Mouse (Mus musculus): ENCODE measurements around the gene Anp32e. TPM values are rescaled to one million over a fixed set of nuclear protein-coding genes. Genes with fewer than 3 reads are reported as not detected.
"Not testable (repeated sequence)": the region's sequence is repeated elsewhere in the genome, so short reads cannot be mapped to it uniquely, and the experiment has no call there.

Gene Anp32e
- polyA plus RNA-seq, 1 experiment from 2014 or later, result 229 TPM

DNA sequence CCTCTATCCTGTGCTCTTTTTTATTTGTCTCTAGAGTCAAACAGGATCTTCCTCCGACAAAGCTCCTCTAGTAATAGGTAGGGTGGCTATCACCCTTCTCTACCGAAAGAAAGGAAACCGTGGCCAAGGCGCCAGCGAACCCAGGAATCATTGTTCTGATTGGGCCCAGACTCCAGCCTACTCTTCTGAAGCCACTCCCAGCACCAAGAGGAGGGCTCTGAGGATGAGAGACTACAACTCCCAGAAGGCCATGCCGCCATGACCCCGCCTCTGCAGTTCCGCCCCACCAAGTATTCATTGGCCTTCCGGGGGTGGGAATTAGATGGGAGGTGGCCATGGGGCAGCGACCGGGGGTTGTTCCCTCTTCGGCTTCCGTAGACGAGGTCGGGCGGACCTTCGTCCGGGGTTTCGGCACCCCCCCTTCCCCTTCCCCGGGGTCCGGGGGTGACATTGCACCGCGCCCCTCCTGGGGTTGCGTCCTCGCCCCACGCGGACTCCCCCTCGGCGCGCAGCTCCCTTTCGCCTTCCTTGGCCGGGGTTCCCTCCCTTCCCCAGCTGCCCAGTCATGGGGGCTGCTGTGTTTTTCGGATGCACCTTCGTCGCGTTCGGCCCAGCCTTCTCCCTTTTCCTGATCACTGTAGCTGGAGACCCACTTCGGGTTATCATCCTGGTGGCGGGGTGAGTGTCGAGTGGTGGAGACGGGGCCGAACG lies 35.3 kb upstream of the Anp32e start, which contains the start of gene Aph1a:
Gene Aph1a (plus strand): TSS at position 364 of the 711 bp plus-strand sequence.
- not testable (repeated sequence) for H3K27me3 ChIP-seq (replicated peaks); H3K9me3 ChIP-seq (replicated peaks)
- H3K4me3 ChIP-seq, result peak within 1 kb of the TSS; percentile 77
- H3K4me2 ChIP-seq, result peak within 1 kb of the TSS; percentile 83
- peaks cover 19% of the 10 kb centered on the region; the same call in 1 of the 2 replicates for H3K36me3 ChIP-seq
- H3K9ac ChIP-seq, result peak within 1 kb of the TSS; percentile 83
- H3K4me1 ChIP-seq (replicated peaks), result peaks cover 36% of the 10 kb centered on the region
- under 1% methylated on average over 31 of the region's 43 CpGs for WGBS
- ATAC-seq (ENCODE audit: insufficient number of reproducible peaks, low FRiP score), result peak; percentile 95
- H3K27ac ChIP-seq (ENCODE audit: poor library complexity, severe bottlenecking), result peak within 1 kb of the TSS; percentile 90

DNA sequence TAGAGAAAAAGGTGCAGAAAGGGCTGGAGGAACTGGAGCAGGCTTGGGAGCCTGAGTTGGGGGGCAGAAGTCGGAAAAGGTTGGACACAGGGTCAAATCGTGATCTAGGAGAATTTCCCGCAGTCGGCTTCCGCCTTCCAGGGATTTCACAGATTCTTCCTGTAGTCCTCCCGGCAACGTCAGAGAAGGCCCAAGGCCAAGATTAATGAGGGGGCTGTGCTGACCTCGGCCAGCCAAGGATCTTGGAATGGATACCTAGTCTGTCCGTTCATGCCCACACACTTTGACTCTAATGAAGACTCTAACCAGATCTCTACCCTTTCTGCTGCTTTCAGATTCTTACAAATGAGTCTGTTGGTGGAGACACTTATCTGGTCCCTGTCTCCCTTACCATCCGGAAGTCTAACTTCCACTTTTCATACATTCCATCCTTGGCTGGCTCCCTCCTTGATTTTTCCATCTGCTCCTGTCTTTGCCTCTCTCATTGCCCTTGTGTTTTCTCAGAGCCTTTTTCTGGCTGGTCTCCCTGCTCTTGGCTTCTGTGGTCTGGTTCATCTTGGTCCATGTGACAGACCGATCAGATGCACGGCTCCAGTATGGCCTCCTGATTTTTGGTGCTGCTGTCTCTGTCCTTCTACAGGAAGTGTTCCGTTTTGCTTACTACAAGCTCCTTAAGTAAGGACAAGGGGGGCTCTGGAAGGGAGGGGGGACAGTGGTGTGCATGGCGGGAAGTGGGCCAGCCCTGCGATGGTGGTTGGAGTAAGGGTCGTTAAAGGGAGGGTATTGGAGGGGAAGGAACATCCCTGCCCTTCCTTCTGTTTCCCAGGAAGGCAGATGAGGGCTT lies 34.5 kb upstream of the Anp32e start:
- 8% methylated on average over 16 of the region's 16 CpGs for whole genome bisulfite sequencing
- no peaks in the 10 kb centered on the region for H3K9me3 ChIP-seq (replicated peaks)
- H3K4me3 ChIP-seq, result peak overlapping the region; percentile 77
- ATAC-seq (ENCODE audit: insufficient number of reproducible peaks, low FRiP score), result 0 out of 2 replicates have a peak, but pooled peaks have one; percentile 3
- peaks cover 19% of the 10 kb centered on the region; the same call in 1 of the 2 replicates for H3K36me3 ChIP-seq
- no peaks in the 10 kb centered on the region for H3K27me3 ChIP-seq (replicated peaks)
- peaks cover 36% of the 10 kb centered on the region for H3K4me1 ChIP-seq (replicated peaks)
- H3K4me2 ChIP-seq, result peak overlapping the region; percentile 83
- H3K9ac ChIP-seq, result peak overlapping the region; percentile 83
- H3K27ac ChIP-seq (ENCODE audit: poor library complexity, severe bottlenecking), result peak overlapping the region; percentile 88

DNA sequence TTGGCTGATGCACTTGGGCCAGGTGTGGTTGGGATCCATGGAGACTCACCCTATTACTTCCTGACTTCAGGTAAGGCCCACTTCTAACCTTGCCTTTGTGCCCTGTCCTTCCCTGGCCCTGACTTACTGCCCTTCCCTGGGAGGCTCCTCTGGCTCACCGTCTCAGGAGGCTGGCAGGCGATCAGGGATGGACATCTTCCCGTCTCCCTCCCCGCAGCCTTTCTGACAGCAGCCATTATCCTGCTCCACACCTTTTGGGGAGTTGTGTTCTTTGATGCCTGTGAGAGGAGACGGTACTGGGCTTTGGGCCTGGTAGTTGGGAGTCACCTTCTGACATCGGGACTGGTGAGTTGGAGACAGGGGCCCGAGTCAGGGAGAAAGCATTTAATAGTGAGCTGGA lies 33.5 kb upstream of the Anp32e start:
- 0 out of 2 replicates have a peak overlapping the region, but pooled peaks have one; percentile 8 for H3K9ac ChIP-seq
- H3K27ac ChIP-seq (ENCODE audit: poor library complexity, severe bottlenecking); H3K4me3 ChIP-seq; H3K9me3 ChIP-seq (replicated peaks); H3K27me3 ChIP-seq (replicated peaks); ATAC-seq (ENCODE audit: insufficient number of reproducible peaks, low FRiP score): not testable (repeated sequence)
- H3K36me3 ChIP-seq, result peaks cover 19% of the 10 kb centered on the region; the same call in 1 of the 2 replicates
- peak overlapping the region; percentile 83 for H3K4me2 ChIP-seq
- peaks cover 33% of the 10 kb centered on the region for H3K4me1 ChIP-seq (replicated peaks)
- 81% methylated on average over 7 of the region's 7 CpGs for WGBS

DNA sequence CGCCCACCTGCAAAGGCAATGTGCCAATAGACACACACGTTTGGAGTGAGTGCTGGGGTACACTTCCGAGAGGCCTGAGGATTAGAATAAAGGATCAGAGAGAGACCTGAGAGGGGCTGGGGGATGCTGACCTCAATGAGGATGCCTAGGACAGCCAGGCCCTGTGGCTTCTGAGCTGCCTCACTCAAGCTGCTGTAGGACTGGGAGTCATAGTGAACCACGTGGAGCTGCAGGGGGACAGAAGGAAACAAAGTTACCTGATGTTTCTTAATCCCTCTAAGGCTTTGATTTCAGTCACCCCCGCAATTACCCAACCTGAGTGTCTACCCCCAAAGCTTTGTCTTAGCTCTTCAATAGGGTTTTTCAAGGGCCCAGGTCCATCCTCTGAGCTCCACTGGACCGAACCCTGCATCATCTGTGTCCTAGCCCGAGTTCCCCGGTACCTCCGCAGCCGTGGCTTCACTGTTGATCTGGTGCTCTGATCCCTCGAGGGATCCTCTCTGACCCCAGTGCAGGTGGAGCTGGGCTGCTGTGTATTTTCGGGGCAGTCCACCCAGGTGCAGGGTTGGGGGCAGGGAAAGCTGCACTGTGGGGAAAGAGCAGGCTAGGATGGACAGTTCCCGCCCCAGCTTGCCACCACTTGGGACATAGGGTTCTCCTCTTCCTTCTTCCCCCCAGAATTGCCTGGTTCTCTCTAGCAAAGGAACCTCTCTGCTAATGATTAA lies 29.1 kb upstream of the Anp32e start:
- Histone ChIP-seq H3K4me2 (no peak overlapping the region), H3K9ac (no peak overlapping the region), H3K27ac (ENCODE audit: poor library complexity, severe bottlenecking) (no peak overlapping the region), H3K27me3 (replicated peaks) (no peaks in the 10 kb centered on the region), H3K4me1 (replicated peaks) (peaks cover 35% of the 10 kb centered on the region), H3K4me3 (no peak overlapping the region), H3K36me3 (peaks cover 19% of the 10 kb centered on the region; the same call in 1 of the 2 replicates), H3K9me3 (replicated peaks) (no peaks in the 10 kb centered on the region)
- WGBS, result 74% methylated on average over 13 of the region's 13 CpGs
- no peak for ATAC-seq (ENCODE audit: insufficient number of reproducible peaks, low FRiP score)

DNA sequence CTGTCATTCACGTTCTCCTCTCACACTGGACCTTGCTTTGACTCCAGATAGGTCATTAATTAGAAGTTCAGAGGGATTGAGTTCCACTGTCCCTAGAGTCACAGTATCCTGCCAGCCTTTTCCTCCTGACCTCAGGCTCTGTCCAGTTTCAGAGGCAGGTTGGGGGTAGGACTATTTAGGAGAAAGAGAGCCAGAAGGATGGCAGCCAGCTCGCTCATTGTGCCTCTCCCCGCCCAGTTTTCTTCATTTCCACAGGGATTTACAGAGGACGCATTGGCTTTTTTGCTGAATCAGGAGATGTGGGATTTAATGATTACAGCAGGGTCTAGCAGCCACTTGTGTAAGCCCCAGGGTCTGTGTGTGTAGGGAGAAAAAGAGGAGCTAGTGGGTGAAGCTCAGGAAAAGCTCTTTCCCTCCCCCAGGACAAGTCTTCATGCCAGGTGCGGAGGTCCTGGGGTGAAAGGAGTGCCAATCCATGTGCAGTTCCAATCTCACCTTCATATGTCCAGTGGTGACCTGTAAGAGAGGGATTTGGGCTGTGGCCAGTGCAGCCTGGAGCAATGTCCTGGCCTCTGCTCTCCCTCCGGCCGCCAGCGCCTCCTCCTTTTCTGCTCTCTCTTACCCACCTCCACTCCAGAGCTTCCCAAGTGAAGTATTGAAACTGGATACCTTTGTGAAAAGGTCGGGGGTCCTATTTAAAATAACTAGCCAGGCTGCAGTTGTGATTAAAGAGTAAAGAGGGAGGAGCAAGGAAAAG lies 27.3 kb upstream of the Anp32e start:
- Histone ChIP-seq H3K36me3 (peaks cover 12% of the 10 kb centered on the region; the same call in 1 of the 2 replicates), H3K9me3 (replicated peaks) (no peaks in the 10 kb centered on the region), H3K4me3 (no peak overlapping the region), H3K27me3 (replicated peaks) (no peaks in the 10 kb centered on the region), H3K9ac (peak overlapping the region; percentile 46), H3K4me2 (peak overlapping the region; percentile 73), H3K4me1 (replicated peaks) (peaks cover 44% of the 10 kb centered on the region), H3K27ac (ENCODE audit: poor library complexity, severe bottlenecking) (peak overlapping the region; percentile 66; the same call in 1 of the 2 replicates)
- ATAC-seq (ENCODE audit: insufficient number of reproducible peaks, low FRiP score), result no peak
- WGBS, result 59% methylated on average over 9 of the region's 9 CpGs

DNA sequence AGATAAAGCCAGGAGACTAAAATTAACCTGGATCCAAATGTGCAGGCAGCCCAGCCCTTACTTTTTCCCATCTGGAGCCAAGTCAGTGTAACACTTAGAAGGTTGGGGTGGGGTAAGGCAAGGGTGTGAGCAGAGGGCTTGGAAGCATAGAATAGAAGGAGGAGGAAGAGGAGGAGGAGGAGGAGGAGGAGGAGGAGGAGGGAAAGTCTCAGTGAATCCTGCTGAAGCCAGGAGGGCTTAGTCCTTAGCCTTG lies 26.7 kb upstream of the Anp32e start:
- peak overlapping the region; percentile 8; the same call in 1 of the 2 replicates for H3K4me3 ChIP-seq
- H3K9ac ChIP-seq, result peak overlapping the region; percentile 46
- ATAC-seq (ENCODE audit: insufficient number of reproducible peaks, low FRiP score), result no peak
- peak overlapping the region; percentile 73 for H3K4me2 ChIP-seq
- peak overlapping the region; percentile 66 for H3K27ac ChIP-seq (ENCODE audit: poor library complexity, severe bottlenecking)
- peaks cover 12% of the 10 kb centered on the region; the same call in 1 of the 2 replicates for H3K36me3 ChIP-seq
- H3K4me1 ChIP-seq (replicated peaks), result peaks cover 44% of the 10 kb centered on the region
- H3K9me3 ChIP-seq (replicated peaks), result no peaks in the 10 kb centered on the region
- no peaks in the 10 kb centered on the region for H3K27me3 ChIP-seq (replicated peaks)

DNA sequence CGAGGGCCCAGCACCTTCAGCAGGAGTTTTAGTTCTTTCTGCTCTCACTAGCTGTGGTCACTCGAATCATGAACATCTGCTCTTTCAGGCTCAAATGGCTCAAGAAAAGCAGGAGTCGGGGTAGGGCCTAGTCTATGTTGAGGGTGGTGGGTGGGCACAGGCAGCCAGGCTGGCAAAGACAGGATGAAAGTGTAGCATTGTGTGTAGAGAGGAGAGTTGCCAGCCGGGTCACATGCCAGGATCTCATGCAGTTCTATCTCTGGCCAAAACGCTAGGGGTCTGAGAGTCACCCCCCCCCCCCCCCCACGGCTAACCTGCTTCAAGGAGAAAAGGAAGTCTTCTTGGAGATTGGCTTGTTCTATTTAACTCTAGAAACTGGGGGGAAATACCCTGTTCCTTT lies 26.4 kb upstream of the Anp32e start:
- peaks cover 9% of the 10 kb centered on the region; the same call in 1 of the 2 replicates for H3K36me3 ChIP-seq
- H3K9me3 ChIP-seq (replicated peaks), result no peaks in the 10 kb centered on the region
- peak overlapping the region; percentile 66 for H3K27ac ChIP-seq (ENCODE audit: poor library complexity, severe bottlenecking)
- H3K9ac ChIP-seq, result peak overlapping the region; percentile 46; the same call in 1 of the 2 replicates
- H3K4me1 ChIP-seq (replicated peaks), result peaks cover 44% of the 10 kb centered on the region
- ATAC-seq (ENCODE audit: insufficient number of reproducible peaks, low FRiP score), result no peak
- no peaks in the 10 kb centered on the region for H3K27me3 ChIP-seq (replicated peaks)
- 27% methylated on average over 6 of the region's 6 CpGs for WGBS
- peak overlapping the region; percentile 73 for H3K4me2 ChIP-seq
- H3K4me3 ChIP-seq, result peak overlapping the region; percentile 8

DNA sequence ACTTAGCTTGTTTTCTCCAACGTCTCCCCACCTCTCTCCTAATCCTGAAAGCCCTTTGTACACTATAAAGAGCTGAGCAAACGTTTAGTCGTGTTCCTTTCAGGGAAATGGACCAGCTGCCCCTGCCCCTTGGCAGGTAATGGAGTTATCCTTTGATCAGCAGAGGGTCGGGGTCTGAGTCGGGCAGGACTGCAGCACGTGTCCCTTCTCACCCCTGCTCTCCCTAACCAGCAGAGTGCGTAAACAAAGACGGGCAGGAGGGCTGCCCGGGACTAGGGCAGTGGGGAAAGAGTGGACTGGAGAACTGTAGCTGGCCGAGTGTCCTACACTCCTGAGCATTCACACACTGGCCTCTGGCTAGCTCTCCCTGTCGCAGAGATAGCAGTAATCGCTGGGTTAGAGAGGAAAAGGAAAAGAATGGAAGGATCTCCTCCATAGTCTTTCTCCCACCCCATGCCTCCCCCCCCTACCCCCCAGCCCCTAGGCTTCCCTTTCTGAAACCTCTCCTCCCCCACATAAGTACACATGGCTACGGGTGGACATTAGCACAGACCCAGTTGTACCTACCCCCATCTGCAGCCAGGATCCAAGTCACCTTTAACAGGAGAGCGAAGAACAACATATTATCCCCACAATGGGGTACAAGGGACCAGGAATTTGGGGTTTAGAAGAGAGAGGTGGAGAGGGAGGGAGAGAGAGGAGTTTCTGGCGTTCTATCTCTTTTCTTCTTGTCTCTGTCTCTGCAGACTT lies 25.1 kb upstream of the Anp32e start:
- H3K9ac ChIP-seq, result peak overlapping the region; percentile 77
- H3K27ac ChIP-seq (ENCODE audit: poor library complexity, severe bottlenecking), result peak overlapping the region; percentile 75
- no peak for ATAC-seq (ENCODE audit: insufficient number of reproducible peaks, low FRiP score)
- H3K4me1 ChIP-seq (replicated peaks), result peaks cover 44% of the 10 kb centered on the region
- no peaks in the 10 kb centered on the region for H3K27me3 ChIP-seq (replicated peaks)
- peak overlapping the region; percentile 73 for H3K4me2 ChIP-seq
- H3K9me3 ChIP-seq (replicated peaks), result no peaks in the 10 kb centered on the region
- peak overlapping the region; percentile 50 for H3K4me3 ChIP-seq
- H3K36me3 ChIP-seq, result no peaks in the 10 kb centered on the region
- 3% methylated on average over 15 of the region's 15 CpGs for WGBS

DNA sequence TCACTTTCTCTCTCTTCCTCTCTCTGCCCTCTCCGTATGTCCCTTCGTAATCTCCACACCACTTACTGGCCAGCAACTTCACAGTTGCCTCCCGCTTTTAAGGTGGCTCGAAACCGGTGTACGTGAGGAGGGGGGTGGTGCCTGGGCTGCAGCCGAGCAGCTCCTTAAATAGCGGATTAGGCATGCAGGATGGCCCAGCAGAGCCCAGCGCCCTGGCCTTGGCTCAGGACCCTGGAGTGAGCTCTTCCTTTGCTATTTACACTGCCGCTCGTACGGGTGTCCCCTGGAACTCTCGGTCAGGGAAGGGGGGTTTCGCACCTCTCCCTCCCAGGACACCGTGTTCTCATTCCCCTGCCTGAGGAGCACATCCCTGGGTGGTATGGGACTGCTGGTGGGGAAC lies 24.5 kb upstream of the Anp32e start, which contains the start of gene Car14:
Gene Car14 (minus strand): TSS at position 124 of the 400 bp plus-strand sequence.
- Histone ChIP-seq H3K4me2 (peak within 1 kb of the TSS; percentile 73), H3K36me3 (no peaks in the 10 kb centered on the region), H3K4me3 (peak within 1 kb of the TSS; percentile 50), H3K27me3 (replicated peaks) (no peaks in the 10 kb centered on the region), H3K27ac (ENCODE audit: poor library complexity, severe bottlenecking) (peak within 1 kb of the TSS; percentile 75), H3K9ac (peak within 1 kb of the TSS; percentile 77), H3K4me1 (replicated peaks) (peaks cover 44% of the 10 kb centered on the region), H3K9me3 (replicated peaks) (no peaks in the 10 kb centered on the region)
- WGBS, result under 1% methylated on average over 15 of the region's 15 CpGs
- ATAC-seq (ENCODE audit: insufficient number of reproducible peaks, low FRiP score), result peak; percentile 49; the same call in 1 of the 2 replicates
